Mouse (Mus musculus): Measurements from ENCODE around the gene Zfp503.

Zfp503 gene

DNA sequence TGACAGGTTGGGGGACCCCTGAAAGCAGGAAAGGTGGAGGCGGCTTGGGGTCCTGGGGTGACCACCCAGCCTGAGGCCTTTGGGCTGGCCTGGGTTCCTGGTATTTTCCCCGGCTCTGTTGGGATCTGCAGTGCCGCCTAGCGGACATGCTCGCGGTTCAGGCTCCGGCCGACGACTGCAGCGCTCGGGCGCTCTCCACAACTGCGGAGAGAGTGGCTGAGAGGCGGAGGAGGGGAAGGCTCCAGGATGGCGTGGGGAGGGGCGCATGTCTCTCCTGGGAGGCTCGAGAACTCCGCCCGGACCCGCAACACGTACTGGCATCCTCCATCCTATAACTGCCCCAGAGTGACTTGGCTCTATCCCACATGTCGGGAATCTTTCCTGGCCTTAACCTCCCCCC, 7.9 kb downstream of the Zfp503 start:
- peak; percentile 86 for DNase-seq (ENCODE audit: extremely low read depth, insufficient read length, low spot score)

GRCm38 (mm10) chr14:21968978-21969377, 20.4 kb downstream of the Zfp503 start:
- no peak for DNase-seq (ENCODE audit: extremely low read depth, insufficient read length, low spot score)

GRCm38 (mm10) chr14:21967375-21968010, 21.9 kb downstream of the Zfp503 start:
- no peak for DNase-seq (ENCODE audit: extremely low read depth, insufficient read length, low spot score)

DNA sequence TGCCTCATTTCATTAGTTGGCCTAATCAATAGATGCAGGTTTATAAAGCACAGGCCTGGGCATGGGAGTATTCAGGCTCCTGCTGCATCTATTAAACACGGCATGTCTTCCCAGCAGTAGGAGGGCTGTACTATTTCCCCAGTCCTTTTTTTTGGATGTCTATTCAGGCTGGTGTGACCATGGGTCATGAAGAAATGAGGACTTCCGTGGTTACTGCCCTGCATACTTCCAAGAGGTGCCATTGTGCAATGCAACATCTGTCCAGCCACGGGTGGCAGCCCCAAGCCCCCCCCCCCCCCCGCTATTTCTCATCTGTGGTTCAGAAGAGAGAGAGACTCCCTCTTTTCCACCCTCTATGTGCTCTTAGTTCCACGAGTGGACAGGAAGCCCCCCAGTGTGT, 23.1 kb downstream of the Zfp503 start:
- DNase-seq (ENCODE audit: extremely low read depth, insufficient read length, low spot score) = no peak

DNA sequence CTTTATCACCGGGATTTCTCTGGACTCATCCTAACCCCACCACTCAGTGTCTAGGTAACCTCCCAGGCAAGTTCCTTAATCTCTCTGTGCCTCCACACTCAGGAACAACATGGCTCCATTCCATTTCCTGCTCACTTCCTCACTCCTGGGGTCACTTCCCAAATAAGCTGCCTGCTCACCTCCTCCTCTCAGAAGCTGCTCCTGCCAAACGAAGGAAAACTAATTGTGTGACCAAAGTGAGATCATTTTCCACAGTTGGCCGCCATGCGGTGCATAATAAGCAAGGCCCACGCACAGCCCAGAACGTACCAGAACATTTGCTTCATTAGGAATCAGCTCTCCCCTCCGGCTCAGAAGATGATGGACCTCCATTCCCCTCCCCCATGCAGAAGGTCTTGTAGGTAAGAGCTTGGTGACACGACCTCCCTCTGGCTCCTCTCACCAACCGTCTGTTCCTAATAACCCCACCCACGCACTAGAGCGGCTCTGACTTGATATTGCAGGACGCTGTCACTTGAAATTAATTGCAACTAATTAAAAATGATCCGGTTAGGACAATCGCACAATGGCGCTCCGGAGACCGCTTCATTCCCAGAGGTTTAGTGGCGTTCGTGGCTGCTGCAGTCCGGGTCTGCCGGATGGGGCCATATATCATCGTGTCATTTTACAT, 26.9 kb downstream of the Zfp503 start:
- DNase-seq (ENCODE audit: extremely low read depth, insufficient read length, low spot score) = no peak

GRCm38 (mm10) chr14:21959243-21959642, 30.2 kb downstream of the Zfp503 start:
- DNase-seq (ENCODE audit: extremely low read depth, insufficient read length, low spot score) = no peak

- DNase-seq (ENCODE audit: extremely low read depth, insufficient read length, low spot score) = no peak
Observed at GRCm38 (mm10) chr14:21958643-21959042, 30.8 kb downstream of the Zfp503 start.

DNA sequence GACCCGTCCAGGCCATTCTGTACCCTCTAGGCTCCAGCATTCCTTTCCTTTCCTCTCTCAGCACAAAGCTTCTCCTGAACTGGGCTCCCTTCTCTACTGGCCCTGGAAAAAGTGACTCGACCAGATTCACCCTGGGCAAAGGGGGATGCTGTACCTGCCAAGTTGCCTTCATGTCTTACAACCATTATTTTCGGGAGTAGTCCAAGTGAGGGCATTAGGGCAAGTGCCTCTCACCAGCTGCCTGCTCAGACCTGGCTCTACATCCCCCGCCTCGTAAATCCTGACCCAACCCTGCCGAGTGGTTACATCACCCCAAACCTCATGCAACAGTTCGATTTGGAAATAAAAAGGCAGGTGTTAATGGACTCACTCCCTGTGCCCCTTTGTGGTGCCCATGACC, 36.9 kb downstream of the Zfp503 start:
- no peak for DNase-seq (ENCODE audit: extremely low read depth, insufficient read length, low spot score)

- no peak for DNase-seq (ENCODE audit: extremely low read depth, insufficient read length, low spot score)
Observed at GRCm38 (mm10) chr14:21951896-21952523, 37.4 kb downstream of the Zfp503 start.

DNA sequence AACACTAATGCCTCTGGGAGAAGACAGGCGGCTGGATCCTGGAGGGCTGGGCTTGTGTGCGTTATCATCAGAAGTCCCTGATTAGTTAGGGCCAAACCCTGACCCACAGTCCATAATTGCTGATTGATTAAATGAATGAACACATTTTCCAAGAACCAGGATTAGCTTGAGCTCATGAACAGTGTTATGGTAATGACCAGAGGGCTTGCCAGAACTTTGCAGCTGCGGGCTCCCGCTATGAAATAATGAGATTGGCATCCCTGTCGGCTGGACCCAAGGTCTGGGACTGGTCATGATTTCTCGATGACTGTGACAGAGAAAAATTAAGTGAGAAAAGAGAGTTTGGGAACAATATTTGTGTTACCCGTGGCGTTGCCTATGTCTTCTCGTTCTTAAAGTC, 44.5 kb downstream of the Zfp503 start:
- DNase-seq (ENCODE audit: extremely low read depth, insufficient read length, low spot score) = peak; percentile 29

DNA sequence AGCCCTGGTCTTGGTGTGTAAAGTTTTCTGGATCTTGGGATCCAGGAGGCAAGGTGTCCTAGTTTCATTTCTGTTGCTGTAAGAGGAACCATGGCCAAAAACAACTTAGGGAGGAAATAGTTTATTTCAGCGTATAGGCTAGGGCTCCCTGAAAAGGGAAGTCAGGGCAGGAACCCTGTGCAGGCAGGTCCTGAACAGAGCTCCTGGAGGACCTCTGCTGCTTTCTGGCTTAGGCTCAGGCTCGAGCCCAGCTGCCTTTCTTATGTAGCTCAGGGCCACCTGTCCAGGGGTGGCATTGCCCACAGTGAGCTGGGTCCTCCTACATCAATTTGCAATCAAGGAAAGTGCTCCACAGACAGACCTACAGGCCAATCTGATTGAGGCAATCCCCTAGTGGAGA, 47.8 kb downstream of the Zfp503 start:
- DNase-seq (ENCODE audit: extremely low read depth, insufficient read length, low spot score) = no peak

- no peak for DNase-seq (ENCODE audit: extremely low read depth, insufficient read length, low spot score)
Observed at GRCm38 (mm10) chr14:21937116-21937515, 52.3 kb downstream of the Zfp503 start.

GRCm38 (mm10) chr14:21936102-21936630, 53.2 kb downstream of the Zfp503 start:
- no peak for DNase-seq (ENCODE audit: extremely low read depth, insufficient read length, low spot score)

Data from 3134 (cell line).